Mouse (Mus musculus) cerebellum, adult 2 months (tissue): ENCODE measurements at regions not wholly inside any gene's neighbourhood (a gene's known extent, or its start where the extent isn't known, plus 50 kb on each side); places are given as distances from the start of the nearest gene placed in this dataset.

Experiments
- CTCF ChIP-seq: fragments of 200-500 bp; IDR thresholded peaks from 2 replicates; pipeline ENCODE4 v1.5.1; 2011; ENCODE audit warnings: low read depth, mild to moderate bottlenecking, control low read depth, low read length, moderate library complexity, borderline replicate concordance; ENCODE audit not compliant: insufficient read depth
- POLR2A ChIP-seq: fragments of 200-500 bp; IDR thresholded peaks from 2 replicates; pipeline ENCODE4 v1.6.1; 2011; ENCODE audit warnings: low read length, control low read depth, borderline replicate concordance; ENCODE audit not compliant: insufficient read depth

DNA sequence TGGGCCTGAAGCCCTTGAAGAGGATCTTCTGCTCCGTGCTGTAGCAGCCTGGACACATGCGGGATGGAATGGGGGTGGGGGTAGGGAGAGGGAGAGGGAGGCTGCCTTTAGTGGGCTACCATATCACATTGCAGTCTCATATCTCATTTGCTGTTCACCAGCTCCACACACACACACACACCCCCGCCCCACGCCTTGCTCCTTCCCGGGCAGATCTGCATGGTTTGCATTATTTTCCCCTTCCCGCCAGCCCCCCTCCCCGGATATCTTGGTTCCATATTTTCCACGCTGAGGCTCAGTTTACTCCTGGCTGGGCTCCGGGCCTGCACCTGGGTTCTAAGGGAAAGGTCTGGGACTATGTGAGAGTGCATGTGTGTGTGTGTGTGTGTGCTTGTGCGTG, 61.2 kb downstream of the Pja1 start:
- TF ChIP-seq CTCF (no peak), POLR2A (no peak)
